Mouse (Mus musculus): Measurements from ENCODE around the gene Lrrn4. TPM values are rescaled to one million over a fixed set of nuclear protein-coding genes. Genes with fewer than 3 reads are reported as not detected.

The Lrrn4 gene
- polyA plus RNA-seq, 1 experiment from 2014 or later: 0.34 TPM

- Histone ChIP-seq H3K9ac (replicated peaks; ENCODE audit: low read length) (no peak overlapping the region), H3K9me3 (replicated peaks; ENCODE audit: control insufficient read depth, low read length) (no peaks in the 10 kb centered on the region), H3K4me1 (ENCODE audit: control insufficient read depth, insufficient read depth, low read length) (no peaks in the 10 kb centered on the region), H3K4me2 (ENCODE audit: low read depth, low read length) (no peak overlapping the region), H3K27me3 (ENCODE audit: control insufficient read depth, insufficient read depth, low read length) (no peaks in the 10 kb centered on the region), H3K4me3 (ENCODE audit: low read depth, low read length) (no peak overlapping the region), H3K27ac (replicated peaks; ENCODE audit: low read depth, low read length) (no peak overlapping the region), H3K36me3 (replicated peaks; ENCODE audit: control insufficient read depth, insufficient read depth, low read depth, low read length) (no peaks in the 10 kb centered on the region)
- no peak for ATAC-seq (replicated peaks; ENCODE audit: insufficient number of reproducible peaks, low FRiP score, low TSS enrichment, low read depth)
- WGBS: 93% methylated on average over 5 of the region's 5 CpGs
- DNase-seq (ENCODE audit: low spot score): no peak
These were observed 11.0 kb downstream of the Lrrn4 start for GRCm38 (mm10) chr2:132869682-132870081.

- Histone ChIP-seq H3K36me3 (replicated peaks; ENCODE audit: control insufficient read depth, insufficient read depth, low read depth, low read length) (no peaks in the 10 kb centered on the region), H3K27ac (replicated peaks; ENCODE audit: low read depth, low read length) (no peak overlapping the region), H3K4me2 (ENCODE audit: low read depth, low read length) (no peak overlapping the region), H3K4me3 (ENCODE audit: low read depth, low read length) (no peak overlapping the region), H3K9ac (replicated peaks; ENCODE audit: low read length) (no peak overlapping the region), H3K9me3 (replicated peaks; ENCODE audit: control insufficient read depth, low read length) (no peaks in the 10 kb centered on the region), H3K4me1 (ENCODE audit: control insufficient read depth, insufficient read depth, low read length) (no peaks in the 10 kb centered on the region), H3K27me3 (ENCODE audit: control insufficient read depth, insufficient read depth, low read length) (no peaks in the 10 kb centered on the region)
- 77% methylated on average over 5 of the region's 5 CpGs for WGBS
- DNase-seq (ENCODE audit: low spot score) (no peak), ATAC-seq (replicated peaks; ENCODE audit: insufficient number of reproducible peaks, low FRiP score, low TSS enrichment, low read depth) (no peak)
These were observed 13.2 kb downstream of the Lrrn4 start for GRCm38 (mm10) chr2:132867521-132867920.

GRCm38 (mm10) chr2:132863325-132863724, 17.4 kb downstream of the Lrrn4 start:
- H3K9ac ChIP-seq (replicated peaks; ENCODE audit: low read length): no peak overlapping the region
- no peaks in the 10 kb centered on the region for H3K27me3 ChIP-seq (ENCODE audit: control insufficient read depth, insufficient read depth, low read length)
- H3K4me1 ChIP-seq (ENCODE audit: control insufficient read depth, insufficient read depth, low read length): no peaks in the 10 kb centered on the region
- no peak overlapping the region for H3K4me2 ChIP-seq (ENCODE audit: low read depth, low read length)
- no peak overlapping the region for H3K4me3 ChIP-seq (ENCODE audit: low read depth, low read length)
- no peak for ATAC-seq (replicated peaks; ENCODE audit: insufficient number of reproducible peaks, low FRiP score, low TSS enrichment, low read depth)
- no peak overlapping the region for H3K27ac ChIP-seq (replicated peaks; ENCODE audit: low read depth, low read length)
- H3K36me3 ChIP-seq (replicated peaks; ENCODE audit: control insufficient read depth, insufficient read depth, low read depth, low read length): no peaks in the 10 kb centered on the region
- no peak for DNase-seq (ENCODE audit: low spot score)
- H3K9me3 ChIP-seq (replicated peaks; ENCODE audit: control insufficient read depth, low read length): no peaks in the 10 kb centered on the region
- 91% methylated on average over 2 of the region's 2 CpGs for whole genome bisulfite sequencing

GRCm38 (mm10) chr2:132861456-132861855, 19.2 kb downstream of the Lrrn4 start:
- H3K27ac ChIP-seq (replicated peaks; ENCODE audit: low read depth, low read length): no peak overlapping the region
- no peaks in the 10 kb centered on the region for H3K36me3 ChIP-seq (replicated peaks; ENCODE audit: control insufficient read depth, insufficient read depth, low read depth, low read length)
- H3K4me2 ChIP-seq (ENCODE audit: low read depth, low read length): no peak overlapping the region
- H3K4me3 ChIP-seq (ENCODE audit: low read depth, low read length): no peak overlapping the region
- ATAC-seq (replicated peaks; ENCODE audit: insufficient number of reproducible peaks, low FRiP score, low TSS enrichment, low read depth): no peak
- WGBS: 89% methylated on average over 2 of the region's 2 CpGs
- no peak for DNase-seq (ENCODE audit: low spot score)
- H3K9ac ChIP-seq (replicated peaks; ENCODE audit: low read length): no peak overlapping the region
- H3K4me1 ChIP-seq (ENCODE audit: control insufficient read depth, insufficient read depth, low read length): no peaks in the 10 kb centered on the region
- no peaks in the 10 kb centered on the region for H3K27me3 ChIP-seq (ENCODE audit: control insufficient read depth, insufficient read depth, low read length)
- no peaks in the 10 kb centered on the region for H3K9me3 ChIP-seq (replicated peaks; ENCODE audit: control insufficient read depth, low read length)

- Histone ChIP-seq H3K9me3 (replicated peaks; ENCODE audit: control insufficient read depth, low read length) (no peaks in the 10 kb centered on the region), H3K4me2 (ENCODE audit: low read depth, low read length) (no peak overlapping the region), H3K27ac (replicated peaks; ENCODE audit: low read depth, low read length) (no peak overlapping the region), H3K4me1 (ENCODE audit: control insufficient read depth, insufficient read depth, low read length) (no peaks in the 10 kb centered on the region), H3K9ac (replicated peaks; ENCODE audit: low read length) (no peak overlapping the region), H3K36me3 (replicated peaks; ENCODE audit: control insufficient read depth, insufficient read depth, low read depth, low read length) (no peaks in the 10 kb centered on the region), H3K27me3 (ENCODE audit: control insufficient read depth, insufficient read depth, low read length) (no peaks in the 10 kb centered on the region), H3K4me3 (ENCODE audit: low read depth, low read length) (no peak overlapping the region)
- ATAC-seq (replicated peaks; ENCODE audit: insufficient number of reproducible peaks, low FRiP score, low TSS enrichment, low read depth): no peak
- DNase-seq (ENCODE audit: low spot score): no peak
These were observed 20.3 kb downstream of the Lrrn4 start for GRCm38 (mm10) chr2:132860435-132860834.

GRCm38 (mm10) chr2:132856333-132856732, 24.4 kb downstream of the Lrrn4 start:
- DNase-seq (ENCODE audit: low spot score) (no peak), ATAC-seq (replicated peaks; ENCODE audit: insufficient number of reproducible peaks, low FRiP score, low TSS enrichment, low read depth) (no peak)
- no peaks in the 10 kb centered on the region for H3K9me3 ChIP-seq (replicated peaks; ENCODE audit: control insufficient read depth, low read length)
- H3K36me3 ChIP-seq (replicated peaks; ENCODE audit: control insufficient read depth, insufficient read depth, low read depth, low read length): no peaks in the 10 kb centered on the region
- H3K4me1 ChIP-seq (ENCODE audit: control insufficient read depth, insufficient read depth, low read length): no peaks in the 10 kb centered on the region
- no peak overlapping the region for H3K9ac ChIP-seq (replicated peaks; ENCODE audit: low read length)
- H3K4me2 ChIP-seq (ENCODE audit: low read depth, low read length): no peak overlapping the region
- no peak overlapping the region for H3K27ac ChIP-seq (replicated peaks; ENCODE audit: low read depth, low read length)
- WGBS: 84% methylated on average over 5 of the region's 5 CpGs
- no peaks in the 10 kb centered on the region for H3K27me3 ChIP-seq (ENCODE audit: control insufficient read depth, insufficient read depth, low read length)
- no peak overlapping the region for H3K4me3 ChIP-seq (ENCODE audit: low read depth, low read length)

GRCm38 (mm10) chr2:132853051-132853450, 27.6 kb downstream of the Lrrn4 start:
- H3K27me3 ChIP-seq (ENCODE audit: control insufficient read depth, insufficient read depth, low read length): no peaks in the 10 kb centered on the region
- no peak overlapping the region for H3K9ac ChIP-seq (replicated peaks; ENCODE audit: low read length)
- WGBS: 86% methylated on average over 1 of the region's 1 CpGs
- H3K4me3 ChIP-seq (ENCODE audit: low read depth, low read length): no peak overlapping the region
- no peak overlapping the region for H3K4me2 ChIP-seq (ENCODE audit: low read depth, low read length)
- no peaks in the 10 kb centered on the region for H3K4me1 ChIP-seq (ENCODE audit: control insufficient read depth, insufficient read depth, low read length)
- DNase-seq (ENCODE audit: low spot score) (no peak), ATAC-seq (replicated peaks; ENCODE audit: insufficient number of reproducible peaks, low FRiP score, low TSS enrichment, low read depth) (no peak)
- no peaks in the 10 kb centered on the region for H3K36me3 ChIP-seq (replicated peaks; ENCODE audit: control insufficient read depth, insufficient read depth, low read depth, low read length)
- H3K27ac ChIP-seq (replicated peaks; ENCODE audit: low read depth, low read length): no peak overlapping the region
- H3K9me3 ChIP-seq (replicated peaks; ENCODE audit: control insufficient read depth, low read length): no peaks in the 10 kb centered on the region

- no peak overlapping the region for H3K4me2 ChIP-seq (ENCODE audit: low read depth, low read length)
These were observed 31.6 kb downstream of the Lrrn4 start for GRCm38 (mm10) chr2:132849141-132849540.

More at GRCm38 (mm10) chr2:132849141-132849540, 31.6 kb downstream of the Lrrn4 start:
- Histone ChIP-seq H3K4me1 (ENCODE audit: control insufficient read depth, insufficient read depth, low read length) (peaks cover 2% of the 10 kb centered on the region; the same call in 1 of the 2 replicates), H3K27ac (replicated peaks; ENCODE audit: low read depth, low read length) (no peak overlapping the region), H3K27me3 (ENCODE audit: control insufficient read depth, insufficient read depth, low read length) (no peaks in the 10 kb centered on the region), H3K4me3 (ENCODE audit: low read depth, low read length) (no peak overlapping the region), H3K36me3 (replicated peaks; ENCODE audit: control insufficient read depth, insufficient read depth, low read depth, low read length) (no peaks in the 10 kb centered on the region), H3K9ac (replicated peaks; ENCODE audit: low read length) (no peak overlapping the region), H3K9me3 (replicated peaks; ENCODE audit: control insufficient read depth, low read length) (no peaks in the 10 kb centered on the region)
- ATAC-seq (replicated peaks; ENCODE audit: insufficient number of reproducible peaks, low FRiP score, low TSS enrichment, low read depth) (no peak), DNase-seq (ENCODE audit: low spot score) (no peak)
- 94% methylated on average over 6 of the region's 6 CpGs for WGBS

Measured in embryonic facial prominence, embryonic 11.5 days (tissue).